Mouse (Mus musculus) embryo, embryonic 11.5 days (tissue): Measurements from ENCODE around the gene S100a16.

Experiments
- DNase-seq: peaks from one replicate; pipeline ENCODE4 v3.0.0-alpha.2; 2012; ENCODE audit warnings: low read depth, low spot score

Gene S100a16

GRCm38 (mm10) chr3:90537141-90537904, at the start of gene S100a16:
Gene S100a16, plus strand, starts transcription at chr3:90537254.
- no peak for DNase-seq

GRCm38 (mm10) chr3:90488576-90488975, 48.5 kb upstream of the S100a16 start:
- no peak for DNase-seq

DNA sequence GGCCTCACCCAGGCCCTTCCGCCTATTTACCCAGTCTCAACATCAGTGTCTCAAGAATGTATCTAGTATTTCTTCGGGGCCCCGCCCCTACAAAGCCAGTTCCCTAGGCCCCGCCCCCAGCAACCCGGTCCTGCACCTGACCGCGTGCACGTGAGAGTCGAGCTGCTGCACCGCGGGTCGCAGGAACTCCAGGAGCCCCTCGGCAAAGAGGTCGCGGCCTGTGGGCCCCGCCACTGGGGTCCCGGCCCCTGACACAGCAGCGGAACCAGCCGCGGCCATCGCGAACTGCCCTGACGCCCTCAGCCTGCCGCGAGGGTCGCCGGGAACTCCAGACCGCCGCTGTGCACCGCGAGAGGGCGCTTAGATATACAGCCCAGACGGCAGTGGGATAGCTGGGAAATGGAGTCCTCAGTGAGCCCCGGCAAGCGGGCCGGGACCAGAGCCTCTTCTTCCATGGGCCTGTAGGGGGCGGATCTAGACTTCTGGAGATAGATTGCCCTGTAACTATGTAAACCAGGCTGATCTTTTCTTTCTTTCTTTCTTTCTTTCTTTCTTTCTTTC, 46.3 kb upstream of the S100a16 start, which contains the start of gene Snapin:
Gene Snapin (minus strand): TSS at position 338 of the 561 bp plus-strand sequence.
- peak; percentile 93 for DNase-seq

GRCm38 (mm10) chr3:90491350-90491749, 45.7 kb upstream of the S100a16 start:
- no peak for DNase-seq

- no peak for DNase-seq
Measured at GRCm38 (mm10) chr3:90493831-90494540, 43.1 kb upstream of the S100a16 start.

DNA sequence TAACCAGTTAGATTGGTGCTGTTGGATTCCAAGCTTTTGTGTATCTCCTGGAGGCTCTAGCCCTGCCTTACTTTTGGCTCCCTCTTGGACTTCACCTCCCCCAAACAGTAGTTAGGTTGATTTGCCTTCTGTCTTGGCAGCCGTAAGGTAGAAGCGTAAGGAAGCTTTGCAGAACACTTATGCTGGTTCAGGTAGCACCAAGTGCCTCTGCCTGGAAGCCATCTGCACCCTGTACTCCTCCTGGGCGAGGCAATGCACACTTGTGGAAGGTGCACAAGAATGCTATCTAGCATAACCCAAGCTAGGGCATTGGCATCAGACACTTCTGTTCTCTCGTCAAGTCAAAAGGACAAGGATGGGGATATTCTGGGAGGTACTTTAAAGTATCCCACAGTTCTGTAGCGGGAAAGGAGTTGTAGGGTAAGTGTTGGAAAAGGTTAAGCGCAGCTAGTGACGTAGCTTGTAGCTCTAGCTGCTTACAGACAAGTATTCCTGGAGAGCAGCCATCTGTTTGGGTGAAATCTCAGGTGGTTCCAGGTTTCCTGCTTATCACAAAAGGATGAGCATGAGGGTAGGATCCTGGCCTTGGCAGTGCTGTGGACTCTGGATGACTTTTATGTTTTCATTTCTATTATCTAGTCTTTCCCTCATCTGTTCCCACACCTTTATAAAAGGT, 41.1 kb upstream of the S100a16 start:
- DNase-seq, result no peak

- no peak for DNase-seq
Measured at GRCm38 (mm10) chr3:90497597-90497996, 39.5 kb upstream of the S100a16 start.

- DNase-seq, result no peak
Measured at GRCm38 (mm10) chr3:90503444-90503843, 33.6 kb upstream of the S100a16 start.

DNA sequence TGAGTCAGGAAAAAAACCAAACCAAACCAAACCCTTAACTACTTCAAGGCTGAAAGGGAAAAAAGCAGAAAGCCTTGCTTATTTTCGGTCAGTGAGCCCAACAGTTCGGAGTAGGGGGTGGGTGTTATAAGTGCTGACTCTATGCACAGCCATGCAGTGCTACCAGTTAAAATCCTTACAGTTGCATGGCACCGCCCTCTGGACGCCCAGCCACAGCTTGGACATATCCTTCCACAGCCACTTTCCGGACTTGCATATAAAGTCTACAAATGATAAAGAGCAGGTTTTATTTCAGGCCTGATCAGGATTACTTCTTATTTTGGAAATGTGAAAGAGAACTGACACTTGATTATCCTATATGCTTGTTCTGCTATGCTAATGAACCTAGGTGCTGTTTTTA, 31.8 kb upstream of the S100a16 start:
- no peak for DNase-seq

- no peak for DNase-seq
Measured at GRCm38 (mm10) chr3:90506362-90506761, 30.7 kb upstream of the S100a16 start.

DNA sequence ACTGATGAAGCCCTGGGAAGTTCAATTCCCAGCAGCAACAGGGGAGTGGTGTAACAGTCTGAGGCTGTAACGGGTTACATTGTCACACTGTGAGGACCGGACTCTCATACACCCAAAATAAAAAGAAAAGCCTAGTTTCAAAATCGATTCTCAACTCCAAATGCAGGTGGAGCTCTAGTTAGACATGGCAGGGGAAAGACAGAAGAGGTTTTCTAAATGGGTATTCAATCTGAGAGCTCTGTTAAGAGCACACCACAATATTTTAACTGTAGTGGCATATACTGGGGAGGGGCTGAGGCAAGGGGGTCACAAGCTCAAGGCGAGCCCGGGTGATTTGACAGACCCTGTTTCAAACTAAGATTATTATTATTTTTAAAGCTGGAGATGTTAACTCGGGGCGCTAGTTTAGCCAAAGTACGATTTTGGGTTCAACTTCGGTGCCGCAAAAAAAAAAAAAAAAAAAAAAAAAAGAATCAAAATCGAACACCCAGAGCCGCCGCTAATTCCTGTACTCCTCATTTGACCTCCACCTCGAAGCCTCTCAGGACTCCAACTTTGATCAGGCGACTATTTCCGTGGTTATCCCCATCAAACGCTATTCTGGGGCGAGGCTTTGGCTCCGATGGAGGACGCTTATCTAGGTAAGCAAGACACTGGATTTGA, 28.6 kb upstream of the S100a16 start:
- DNase-seq, result no peak

DNA sequence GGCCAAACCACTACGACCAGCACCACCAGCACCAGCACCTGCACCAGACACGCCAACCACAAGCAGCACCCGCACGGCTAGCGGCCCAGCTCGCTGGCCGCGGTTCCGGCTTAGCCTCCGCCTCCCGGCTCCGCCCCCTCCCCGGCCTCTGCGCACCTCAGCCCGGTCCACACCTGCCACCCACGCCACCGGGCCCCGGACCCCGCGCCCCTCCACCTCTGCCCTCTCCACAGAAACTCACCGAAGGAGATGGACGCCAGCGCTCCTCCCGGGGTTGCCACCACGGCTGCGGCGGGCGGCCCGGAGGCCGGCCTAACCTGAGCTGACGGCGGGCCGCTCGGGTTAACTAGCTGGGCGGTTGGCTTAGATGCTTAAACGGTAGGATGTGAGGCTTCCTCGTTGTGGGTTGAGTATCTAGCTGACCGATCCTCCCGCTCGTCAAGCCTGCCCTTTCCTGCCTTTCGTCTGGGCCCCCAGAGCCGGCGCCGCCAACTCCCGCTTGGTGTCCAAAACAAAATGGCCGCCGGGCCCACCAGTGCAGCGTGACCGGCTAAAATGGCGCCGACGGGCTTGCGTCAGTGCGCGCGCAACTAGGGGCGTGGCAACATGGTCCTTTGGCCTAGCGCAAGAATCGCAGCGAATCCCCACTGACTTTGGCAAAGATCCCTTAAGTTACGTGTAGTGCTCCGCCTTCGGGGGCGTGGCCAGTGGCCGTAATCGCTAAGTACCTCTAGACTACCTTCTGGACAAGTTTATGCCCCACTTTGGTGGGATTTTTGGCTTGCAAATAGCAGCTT, 27.9 kb upstream of the S100a16 start, which contains the start of gene Chtop:
Gene Chtop (minus strand): TSS at position 549 of the 797 bp plus-strand sequence.
- DNase-seq, result peak; percentile 99

GRCm38 (mm10) chr3:90509747-90510123, 27.3 kb upstream of the S100a16 start:
- DNase-seq, result no peak

DNA sequence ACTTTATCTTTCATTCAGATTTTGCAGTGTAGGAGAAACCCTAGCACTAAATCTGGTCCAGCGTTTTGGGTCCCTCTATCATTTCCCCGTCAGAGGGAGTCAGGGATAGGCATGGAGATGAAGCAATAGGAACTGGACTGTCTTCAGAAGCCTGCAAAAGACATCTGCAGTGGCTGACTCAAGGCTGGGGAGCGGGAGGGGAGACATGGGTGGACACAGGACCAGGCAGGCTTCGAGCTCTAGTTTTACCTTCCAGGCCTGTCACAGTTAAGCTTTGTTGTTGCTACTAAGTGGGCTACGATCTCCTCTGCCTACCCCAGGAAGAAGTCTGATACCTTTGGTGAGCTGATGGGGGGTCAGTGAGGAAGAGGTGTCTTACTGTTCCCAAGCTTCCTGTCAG, 24.8 kb upstream of the S100a16 start:
- no peak for DNase-seq

DNA sequence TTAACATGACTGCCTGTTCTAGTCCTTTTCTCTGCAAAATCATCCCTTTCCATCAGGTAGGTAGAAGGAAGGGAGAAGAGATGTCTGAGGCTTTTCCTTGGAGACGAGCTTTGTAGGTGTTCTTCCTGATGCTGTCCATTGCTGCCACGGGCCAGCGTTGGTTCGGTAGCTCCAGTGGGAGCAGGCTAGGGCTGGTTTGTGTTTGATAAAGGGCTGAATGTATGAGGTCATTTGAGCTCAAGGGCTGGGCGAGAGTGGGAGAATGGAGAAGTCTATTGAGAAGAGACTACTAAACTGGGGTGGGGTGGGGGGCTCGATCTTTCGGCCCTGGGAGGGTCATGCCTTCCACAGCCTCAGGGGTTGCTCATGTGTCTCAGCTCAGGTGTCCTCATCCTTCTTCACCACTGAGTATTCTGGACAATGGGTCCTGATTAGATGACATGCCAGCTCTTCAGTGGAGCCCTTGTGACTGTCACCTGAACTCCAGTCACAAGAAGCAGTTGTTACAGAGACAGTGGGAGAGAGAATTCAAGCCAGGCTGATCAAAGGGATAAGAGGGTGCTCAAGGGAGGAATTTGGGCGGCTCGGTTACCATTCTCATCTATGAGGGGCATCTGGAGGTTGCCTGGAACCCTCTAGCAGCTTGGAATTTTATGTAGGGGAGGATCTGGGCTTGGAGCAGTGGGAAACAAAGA, 24.0 kb upstream of the S100a16 start:
- DNase-seq, result no peak

DNA sequence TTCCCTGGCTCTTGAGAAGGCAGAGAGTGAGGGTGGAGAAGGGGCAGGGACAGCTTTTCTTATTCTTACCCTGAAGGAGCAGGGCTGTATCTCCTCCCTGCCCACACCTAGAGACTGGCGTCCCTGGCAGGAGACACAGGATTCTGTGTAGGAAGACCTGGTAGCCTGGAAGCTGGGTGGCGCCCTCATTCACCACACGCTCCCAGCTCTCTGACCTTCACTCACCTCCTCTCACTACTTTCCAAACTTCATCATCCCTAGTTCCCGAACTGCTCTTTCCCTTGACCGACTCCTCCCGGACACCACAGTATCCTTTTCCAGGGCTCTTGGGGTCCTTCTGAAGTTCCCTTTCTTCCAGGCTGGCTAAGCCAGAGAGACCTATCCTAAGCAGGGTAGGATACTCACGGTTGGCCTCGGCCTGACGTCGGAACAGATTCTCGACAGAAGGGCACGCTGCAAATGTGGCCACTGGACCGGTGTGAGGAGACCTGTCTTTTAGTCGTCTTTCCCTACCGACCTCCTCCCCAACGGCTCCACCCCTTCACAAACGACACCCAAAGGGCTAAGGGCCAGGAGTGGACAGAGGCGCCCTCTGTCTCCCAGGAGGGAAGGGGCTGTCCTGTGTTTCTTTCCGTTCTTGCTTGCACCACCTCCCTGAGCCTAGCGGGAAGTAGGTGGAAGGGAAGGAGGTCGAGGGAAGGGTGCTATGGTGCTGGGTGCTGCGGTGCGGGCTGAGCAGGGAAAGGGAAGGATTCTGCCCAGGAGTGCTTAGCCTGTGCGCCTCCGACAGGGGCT, 23.1 kb upstream of the S100a16 start, which contains the start of the genes S100a1 and S100a13:
Gene S100a1 (minus strand): TSS at position 597 of the 795 bp plus-strand sequence.
Gene S100a13 (plus strand): TSS at position 640 of the 795 bp plus-strand sequence.
- DNase-seq, result peak; percentile 20

GRCm38 (mm10) chr3:90514691-90515090, 22.4 kb upstream of the S100a16 start:
- peak; percentile 36 for DNase-seq

- DNase-seq, result no peak
Measured at GRCm38 (mm10) chr3:90515242-90515641, 21.8 kb upstream of the S100a16 start.

DNA sequence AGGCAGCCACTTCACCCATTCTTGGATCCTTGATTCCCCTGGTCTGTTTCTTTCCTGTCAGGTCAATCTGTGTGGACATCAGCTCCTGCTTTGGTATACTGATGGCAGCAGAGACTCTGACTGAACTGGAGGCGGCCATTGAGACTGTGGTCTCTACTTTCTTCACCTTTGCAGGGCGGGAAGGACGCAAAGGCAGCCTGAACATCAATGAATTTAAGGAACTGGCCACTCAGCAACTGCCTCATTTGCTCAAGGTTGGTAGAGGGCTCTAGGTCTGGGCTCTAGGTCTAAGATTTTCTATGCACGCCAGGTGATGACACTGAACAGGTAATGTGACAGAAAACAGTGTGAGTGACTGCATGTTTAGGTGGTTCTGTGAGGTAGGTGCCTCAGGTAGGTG, 21.3 kb upstream of the S100a16 start:
- no peak for DNase-seq
